Mouse (Mus musculus) erythroid progenitor cell, adult 5-6 weeks (primary cell): ENCODE results near the gene Cotl1. TPM values are rescaled to one million over a fixed set of nuclear protein-coding genes. Genes with fewer than 3 reads are reported as not detected.
A peak's percentile ranks its signal among the peaks of the same experiment; 100 is the strongest.
"Not testable (repeated sequence)": the region's sequence is repeated elsewhere in the genome, so short reads cannot be mapped to it uniquely, and the experiment has no call there.

Source experiments
- ATAC-seq: replicated peaks from 2 replicates; pipeline ENCODE4 v1.8.0; 2016; ENCODE audit warnings: moderate number of reproducible peaks, mild to moderate bottlenecking, moderate TSS enrichment, inconsistent platforms; ENCODE audit not compliant: poor library complexity, low FRiP score, severe bottlenecking
- total RNA-seq, 2 experiments: library from RNA; stranded (forward) in 1 of 2; stranded (reverse) in 1 of 2; fragments of 150-400 nt in 1 of 2; fragments of 186-747, 209-891 nt in 1 of 2; gene quantifications; 2 replicates each; pipeline versions ENCODE4 v1.2.3 to v1.2.4; 2015 to 2017; ENCODE audit warnings: low replicate concordance in 2 of 2

The Cotl1 gene
- total RNA-seq (2015; ENCODE audit: low replicate concordance): 17.2 and 53.0 TPM in 2 replicates
- total RNA-seq (2017; ENCODE audit: low replicate concordance): 60.7 and 71.3 TPM in 2 replicates

- peak; percentile 95 for ATAC-seq
Observed at GRCm38 (mm10) chr8:119840275-119840808, at the start of gene Cotl1. Cotl1 (minus strand) TSS chr8:119840544.

GRCm38 (mm10) chr8:119888012-119888411 is 47.7 kb upstream of the Cotl1 start:
- no peak for ATAC-seq

GRCm38 (mm10) chr8:119887130-119887529 is 46.8 kb upstream of the Cotl1 start:
- ATAC-seq: peak; percentile 85

- ATAC-seq: no peak
Observed at GRCm38 (mm10) chr8:119885612-119886011, 45.3 kb upstream of the Cotl1 start.

GRCm38 (mm10) chr8:119883281-119883680 is 42.9 kb upstream of the Cotl1 start:
- ATAC-seq: no peak

- no peak for ATAC-seq
Observed at GRCm38 (mm10) chr8:119881917-119882316, 41.6 kb upstream of the Cotl1 start.

GRCm38 (mm10) chr8:119881301-119881700 is 41.0 kb upstream of the Cotl1 start:
- no peak for ATAC-seq

GRCm38 (mm10) chr8:119873181-119873580 is 32.8 kb upstream of the Cotl1 start:
- peak; percentile 87 for ATAC-seq

GRCm38 (mm10) chr8:119869616-119870015 is 29.3 kb upstream of the Cotl1 start:
- no peak for ATAC-seq

GRCm38 (mm10) chr8:119862749-119863148 is 22.4 kb upstream of the Cotl1 start:
- ATAC-seq: no peak

GRCm38 (mm10) chr8:119862390-119862734 is 22.0 kb upstream of the Cotl1 start:
- no peak for ATAC-seq

- ATAC-seq: peak; percentile 91
Observed at GRCm38 (mm10) chr8:119861706-119862389, 21.5 kb upstream of the Cotl1 start, which contains the start of gene Klhl36. Klhl36 (plus strand) TSS chr8:119862266.

GRCm38 (mm10) chr8:119857767-119858166 is 17.4 kb upstream of the Cotl1 start:
- no peak for ATAC-seq

GRCm38 (mm10) chr8:119855656-119856055 is 15.3 kb upstream of the Cotl1 start:
- ATAC-seq: no peak

GRCm38 (mm10) chr8:119854035-119854434 is 13.7 kb upstream of the Cotl1 start:
- ATAC-seq: no peak

- no peak for ATAC-seq
Observed at GRCm38 (mm10) chr8:119853521-119853920, 13.2 kb upstream of the Cotl1 start.

GRCm38 (mm10) chr8:119847232-119847922 is 7.0 kb upstream of the Cotl1 start:
- ATAC-seq: no peak

- ATAC-seq: not testable (repeated sequence)
Observed at GRCm38 (mm10) chr8:119845741-119846140, 5.4 kb upstream of the Cotl1 start.

GRCm38 (mm10) chr8:119844577-119844976 is 4.2 kb upstream of the Cotl1 start:
- no peak for ATAC-seq

- no peak for ATAC-seq
Observed at GRCm38 (mm10) chr8:119843444-119843843, 3.1 kb upstream of the Cotl1 start.

- no peak for ATAC-seq
Observed at GRCm38 (mm10) chr8:119840905-119841411, 614 bp upstream of the Cotl1 start.
